Mouse (Mus musculus) cerebellum, adult 2 months (tissue): ENCODE results near the gene Creb3l2. TPM values are rescaled to one million over a fixed set of nuclear protein-coding genes. Genes with fewer than 3 reads are reported as not detected.

Experiments used
- DNase-seq, 2 experiments: peaks; one replicate each; pipeline ENCODE4 v3.0.0; 2021
- H3K27ac ChIP-seq: fragments of 200-500 bp; 2 replicates; pipeline ENCODE4 v1.5.1; 2012; ENCODE audit warnings: low read length, control low read depth, inconsistent platforms; ENCODE audit not compliant: insufficient read depth
- H3K27me3 ChIP-seq: fragments of 200-500 bp; 2 replicates; pipeline ENCODE4 v1.6.1; 2012; ENCODE audit warnings: inconsistent platforms, mild to moderate bottlenecking, low read length, moderate library complexity; ENCODE audit not compliant: control insufficient read depth, insufficient read depth
- H3K4me1 ChIP-seq: fragments of 200-500 bp; 2 replicates; pipeline ENCODE4 v1.6.1; 2011; ENCODE audit warnings: low read length; ENCODE audit not compliant: control insufficient read depth, insufficient read depth
- H3K4me3 ChIP-seq: fragments of 200-500 bp; replicated peaks from 2 replicates; pipeline ENCODE3; 2011; ENCODE audit warnings: mild to moderate bottlenecking, low read depth, low read length, control low read depth; ENCODE audit not compliant: insufficient read depth
- CTCF ChIP-seq: fragments of 200-500 bp; IDR thresholded peaks from 2 replicates; pipeline ENCODE4 v1.5.1; 2011; ENCODE audit warnings: low read depth, mild to moderate bottlenecking, control low read depth, low read length, moderate library complexity, borderline replicate concordance; ENCODE audit not compliant: insufficient read depth
- POLR2A ChIP-seq: fragments of 200-500 bp; IDR thresholded peaks from 2 replicates; pipeline ENCODE4 v1.6.1; 2011; ENCODE audit warnings: low read length, control low read depth, borderline replicate concordance; ENCODE audit not compliant: insufficient read depth
- WGBS: fragments of 180-500 bp; shearing (Covaris S2); methylation state at CpG from one replicate; pipeline ENCODE4 v1.1.7; 2018; 5-methylcytosine and 5-hydroxymethylcytosine counted together
- polyA plus RNA-seq: library from polyadenylated mRNA; depleted of rRNA; stranded (reverse); fragments of >200 nt; gene quantifications from 2 replicates; pipeline ENCODE4 v1.2.3, GENCODE M21; 2012

Gene Creb3l2
- polyA plus RNA-seq, 1 experiment: 5.4 TPM

GRCm38 (mm10) chr6:37415034-37415433 is 26.9 kb downstream of the Creb3l2 start:
- 27% methylated on average over 7 of the region's 7 CpGs for WGBS

GRCm38 (mm10) chr6:37414576-37414975 is 27.4 kb downstream of the Creb3l2 start:
- Histone ChIP-seq H3K27me3 (no peaks in the 10 kb centered on the region), H3K27ac (no peak overlapping the region), H3K4me3 (no peak overlapping the region), H3K4me1 (no peaks in the 10 kb centered on the region)
- no peak for TF ChIP-seq POLR2A
- TF ChIP-seq CTCF: no peak
- no peak for DNase-seq
- WGBS: 93% methylated on average over 10 of the region's 10 CpGs

More at GRCm38 (mm10) chr6:37415034-37415433, 26.9 kb downstream of the Creb3l2 start:
- DNase-seq: no peak
- TF ChIP-seq CTCF (no peak), POLR2A (no peak)
- Histone ChIP-seq H3K4me1 (no peaks in the 10 kb centered on the region), H3K4me3 (no peak overlapping the region), H3K27ac (no peak overlapping the region), H3K27me3 (no peaks in the 10 kb centered on the region)

DNA sequence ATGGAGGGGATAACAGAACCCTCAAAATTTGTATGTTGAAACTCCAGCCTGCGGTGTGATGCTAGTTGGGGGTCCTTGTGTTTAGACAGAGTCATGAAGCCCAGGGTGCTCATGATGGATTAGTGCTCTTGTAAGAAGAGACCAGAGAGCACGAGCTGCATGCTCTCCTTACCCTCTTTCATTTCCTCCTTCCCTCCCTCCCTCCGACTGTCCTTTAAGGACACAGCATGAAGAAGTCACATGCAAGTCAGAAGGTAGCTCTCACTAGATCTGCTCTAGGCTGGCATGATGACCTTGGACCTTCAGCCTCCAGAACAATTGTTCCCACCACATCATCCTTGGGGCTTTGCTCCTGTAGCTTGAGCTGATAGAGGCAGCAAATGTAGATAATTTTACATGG is 30.2 kb downstream of the Creb3l2 start:
- DNase-seq: no peak
- Histone ChIP-seq H3K27me3 (no peaks in the 10 kb centered on the region), H3K4me1 (no peaks in the 10 kb centered on the region), H3K27ac (no peak overlapping the region), H3K4me3 (no peak overlapping the region)
- TF ChIP-seq CTCF (no peak), POLR2A (no peak)
- WGBS: 86% methylated on average over 3 of the region's 3 CpGs

- Histone ChIP-seq H3K27me3 (no peaks in the 10 kb centered on the region), H3K4me1 (no peaks in the 10 kb centered on the region), H3K27ac (no peak overlapping the region), H3K4me3 (no peak overlapping the region)
- TF ChIP-seq CTCF: no peak
- no peak for TF ChIP-seq POLR2A
- DNase-seq: no peak
- WGBS: 86% methylated on average over 2 of the region's 2 CpGs
These were observed 32.1 kb downstream of the Creb3l2 start for GRCm38 (mm10) chr6:37409829-37410228.

DNA sequence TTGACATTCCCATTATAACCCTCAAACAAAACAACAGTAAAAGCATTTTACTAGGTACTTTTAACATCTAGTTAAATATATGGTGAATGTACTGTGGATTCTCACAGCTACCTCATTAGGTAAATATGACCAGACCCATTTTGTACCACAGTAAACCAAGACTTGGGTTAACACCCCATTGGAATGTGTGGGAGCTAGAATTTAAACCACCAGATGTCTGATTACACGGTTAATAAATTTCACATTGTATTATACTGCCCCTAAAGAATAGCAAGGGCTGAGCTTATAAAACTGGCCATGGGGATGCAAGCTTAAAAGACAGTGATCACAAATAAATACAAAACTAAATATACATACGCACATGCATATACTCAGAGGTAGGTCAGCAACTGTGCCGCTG is 34.1 kb downstream of the Creb3l2 start:
- Histone ChIP-seq H3K4me3 (no peak overlapping the region), H3K27ac (no peak overlapping the region), H3K27me3 (no peaks in the 10 kb centered on the region), H3K4me1 (no peaks in the 10 kb centered on the region)
- TF ChIP-seq POLR2A (no peak), CTCF (no peak)
- 92% methylated on average over 3 of the region's 3 CpGs for WGBS
- no peak for DNase-seq

- Histone ChIP-seq H3K27me3 (no peaks in the 10 kb centered on the region), H3K4me3 (no peak overlapping the region), H3K27ac (no peak overlapping the region), H3K4me1 (no peaks in the 10 kb centered on the region)
- no peak for TF ChIP-seq POLR2A
- TF ChIP-seq CTCF: no peak
- no peak for DNase-seq
- 44% methylated on average over 6 of the region's 6 CpGs for WGBS
These were observed 35.0 kb downstream of the Creb3l2 start for GRCm38 (mm10) chr6:37406903-37407302.

DNA sequence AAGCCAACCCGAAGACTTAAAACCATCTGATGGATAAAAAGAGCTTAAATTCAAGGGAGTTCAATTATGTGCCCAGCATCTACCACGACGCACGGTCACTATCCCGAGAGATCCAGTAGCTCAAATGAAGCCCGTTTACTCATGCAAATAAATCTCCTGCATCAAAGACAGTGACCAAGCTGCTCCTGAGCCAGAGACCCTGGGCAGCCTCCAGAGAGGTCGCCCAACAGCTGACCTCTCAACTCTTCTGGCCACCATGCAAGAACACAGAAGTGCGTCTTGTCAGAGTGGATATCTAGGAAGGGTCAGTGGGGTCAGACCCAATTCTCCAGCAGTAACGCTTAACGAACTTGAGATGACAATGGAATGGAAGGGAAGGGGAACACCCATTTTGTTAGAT is 35.9 kb downstream of the Creb3l2 start:
- TF ChIP-seq CTCF: no peak
- no peak for TF ChIP-seq POLR2A
- Histone ChIP-seq H3K27me3 (no peaks in the 10 kb centered on the region), H3K4me3 (no peak overlapping the region), H3K27ac (no peak overlapping the region), H3K4me1 (no peaks in the 10 kb centered on the region)
- WGBS: 74% methylated on average over 10 of the region's 10 CpGs
- no peak for DNase-seq

DNA sequence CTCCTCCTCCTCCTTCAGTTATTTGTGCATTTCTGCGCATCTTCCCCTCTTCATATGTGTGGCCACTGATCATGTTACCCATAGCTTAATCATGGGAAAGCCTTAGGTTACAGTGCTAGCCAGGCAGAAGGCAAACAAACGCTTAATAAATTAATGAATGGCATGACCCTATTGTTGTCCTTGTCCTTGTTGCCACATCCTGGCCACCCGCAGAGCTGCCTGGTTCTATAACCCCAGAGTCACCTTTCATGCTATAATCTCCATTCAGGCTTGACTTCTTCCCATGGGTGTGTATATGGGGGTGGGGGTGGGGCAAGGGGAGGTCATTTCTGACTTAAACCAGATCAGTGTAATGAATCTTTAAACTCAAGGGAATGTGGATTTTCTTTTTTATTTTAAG is 37.6 kb downstream of the Creb3l2 start:
- WGBS: 65% methylated on average over 3 of the region's 3 CpGs

GRCm38 (mm10) chr6:37401928-37402327 is 40.0 kb downstream of the Creb3l2 start:
- DNase-seq: no peak
- WGBS: 62% methylated on average over 7 of the region's 7 CpGs
- no peak for TF ChIP-seq POLR2A
- TF ChIP-seq CTCF: no peak
- no peak overlapping the region for H3K27ac ChIP-seq
- no peaks in the 10 kb centered on the region for H3K27me3 ChIP-seq
- H3K4me1 ChIP-seq: no peaks in the 10 kb centered on the region
- no peak overlapping the region for H3K4me3 ChIP-seq

More for the DNA sequence above, 37.6 kb downstream of the Creb3l2 start:
- DNase-seq: no peak
- TF ChIP-seq POLR2A: no peak
- TF ChIP-seq CTCF: no peak
- no peak overlapping the region for H3K27ac ChIP-seq
- H3K4me1 ChIP-seq: no peaks in the 10 kb centered on the region
- H3K27me3 ChIP-seq: no peaks in the 10 kb centered on the region
- no peak overlapping the region for H3K4me3 ChIP-seq
